In the genomic region with DNA sequence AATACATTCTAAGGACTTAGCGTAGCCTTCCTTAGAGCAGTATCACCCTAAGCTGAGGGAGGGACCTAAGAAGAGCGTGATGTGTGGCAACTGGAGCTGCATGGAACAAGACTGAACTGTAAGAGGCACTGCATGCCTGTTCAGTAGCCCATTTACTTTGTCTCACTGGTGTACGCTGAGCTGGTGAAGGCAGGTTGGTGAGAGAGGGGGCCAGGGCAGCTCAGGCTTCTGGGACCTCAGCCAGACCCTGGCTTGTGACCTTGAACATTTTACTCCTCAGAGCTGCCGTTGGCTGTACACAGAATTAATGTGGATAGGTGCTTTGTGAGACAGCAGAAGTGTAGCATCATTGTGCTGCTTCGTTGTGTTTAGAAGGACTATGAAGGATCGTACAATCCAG, we compare ENCODE assay signal across 15 mouse cellular contexts. TPM values are rescaled to one million over a fixed set of nuclear protein-coding genes. Genes with fewer than 3 reads are reported as not detected.
A peak's percentile ranks its signal among the peaks of the same experiment; 100 is the strongest.
DNase-seq lines count a peak whose midpoint lies in the region; ATAC-seq and TF ChIP-seq lines count a peak whose summit lies in the region.
"Had no signal": no experiment of that assay in that cellular context is flagged by ENCODE, and none has a peak within 500 bp of the region (broad histone marks: within the 10 kb centered on the region; RNA-seq: fewer than 3 reads in every experiment).

No protein-coding gene starts in this region.

- H3K4me2 ChIP-seq in heart, embryonic 12.5 days = no peak overlapping the region
- H3K4me2 ChIP-seq in forebrain, embryonic 11.5 days (ENCODE audit: low read depth, low read length, severe bottlenecking) = no peak overlapping the region
- H3K4me2 ChIP-seq: forebrain, embryonic 15.5 days; midbrain, embryonic 12.5 days had no signal

- peaks cover 56% of the 10 kb centered on the region for H3K4me1 ChIP-seq in heart, embryonic 12.5 days (replicated peaks)
- no peaks in the 10 kb centered on the region for H3K4me1 ChIP-seq in forebrain, embryonic 11.5 days (replicated peaks; ENCODE audit: control insufficient read depth, insufficient read depth, low read length)
- H3K4me1 ChIP-seq: forebrain, embryonic 15.5 days; midbrain, embryonic 12.5 days had no signal

- no peak for DNase-seq in layer of hippocampus, adult 2 months (ENCODE audit: low spot score in 2 of 2)
- DNase-seq in layer of hippocampus, adult 8-10 months (ENCODE audit: low spot score in 2 of 2) = no peak
- DNase-seq in adrenal gland, postnatal 14 days = peak; percentile 79
- peak; percentile 58 for DNase-seq in kidney, postnatal 14 days
- DNase-seq in natural killer cell, adult 2 months (ENCODE audit: low spot score in 2 of 2) = no peak
- no peak for DNase-seq in forebrain, embryonic 11.5 days (ENCODE audit: low spot score)
- DNase-seq: cerebellum, adult 9-10 months; gastrocnemius, postnatal 36 days; liver had no signal

- H3K9me3 ChIP-seq in heart, embryonic 12.5 days (replicated peaks) = no peaks in the 10 kb centered on the region
- no peaks in the 10 kb centered on the region for H3K9me3 ChIP-seq in forebrain, embryonic 11.5 days (ENCODE audit: control insufficient read depth, low read length)
- H3K9me3 ChIP-seq: forebrain, embryonic 15.5 days; midbrain, embryonic 12.5 days had no signal

- H3K36me3 ChIP-seq in heart, embryonic 12.5 days = peaks cover 7% of the 10 kb centered on the region; the same call in 1 of the 2 replicates
- H3K36me3 ChIP-seq in forebrain, embryonic 11.5 days (ENCODE audit: control insufficient read depth, insufficient read depth, low read length) = no peaks in the 10 kb centered on the region

- no peaks in the 10 kb centered on the region for H3K27me3 ChIP-seq in heart, embryonic 12.5 days (replicated peaks)
- no peaks in the 10 kb centered on the region for H3K27me3 ChIP-seq in forebrain, embryonic 11.5 days (ENCODE audit: control insufficient read depth, insufficient read depth, low read length)
- H3K27me3 ChIP-seq: CH12.LX; forebrain, embryonic 15.5 days; midbrain, embryonic 12.5 days; Patski had no signal

- 0 out of 2 replicates have a peak overlapping the region, but pooled peaks have one; percentile 23 for H3K27ac ChIP-seq in layer of hippocampus, adult 2 months
- peak overlapping the region; percentile 83 for H3K27ac ChIP-seq in heart, embryonic 12.5 days (ENCODE audit: poor library complexity, severe bottlenecking)
- H3K27ac ChIP-seq in forebrain, embryonic 11.5 days (ENCODE audit: low read depth, low read length) = no peak overlapping the region
- H3K27ac ChIP-seq: forebrain, embryonic 15.5 days; midbrain, embryonic 12.5 days had no signal

- no peak overlapping the region for H3K4me3 ChIP-seq in layer of hippocampus, adult 2 months
- H3K4me3 ChIP-seq in heart, embryonic 12.5 days = no peak overlapping the region
- H3K4me3 ChIP-seq in forebrain, embryonic 11.5 days (ENCODE audit: low read depth, low read length) = no peak overlapping the region
- H3K4me3 ChIP-seq: forebrain, embryonic 15.5 days; midbrain, embryonic 12.5 days had no signal

- WGBS in heart, embryonic 12.5 days = 54% methylated on average over 6 of the region's 6 CpGs
- WGBS in forebrain, embryonic 11.5 days = 92% methylated on average over 6 of the region's 6 CpGs

- TF ChIP-seq CTCF in layer of hippocampus, adult 2 months (conservative IDR thresholded peaks at IDR 0.05) = no peak

- H3K9ac ChIP-seq in heart, embryonic 12.5 days = no peak overlapping the region
- no peak overlapping the region for H3K9ac ChIP-seq in forebrain, embryonic 11.5 days (ENCODE audit: low read length)
- H3K9ac ChIP-seq: forebrain, embryonic 15.5 days; midbrain, embryonic 12.5 days had no signal

- peak; percentile 56 for ATAC-seq in heart, embryonic 12.5 days (ENCODE audit: insufficient number of reproducible peaks, low FRiP score)
- no peak for ATAC-seq in forebrain, embryonic 11.5 days (replicated peaks; ENCODE audit: low FRiP score)
- ATAC-seq: forebrain, embryonic 15.5 days; lung, postnatal 0 days; Patski had no signal

RNA-seq across cellular contexts. Expression of gene Nfu1, which starts 19.5 kb away (rescaled TPM):
- 10 to 100 TPM; 57.3 to 60.5 TPM for total RNA-seq in layer of hippocampus, adult 2 months (2021)
- total RNA-seq in layer of hippocampus, adult 8-10 months (2022) = 10 to 100 TPM; 61.1 to 69.5 (median 63.8) TPM
- total RNA-seq in adrenal gland, postnatal 14 days (2021) = 92.4 and 97.3 TPM in 2 replicates
- polyA plus RNA-seq in heart, embryonic 12.5 days (2016; fragmentation: Nextera tagmentation; extraction: Ambion mirVana) = 97.7 and 101 TPM in 2 replicates
- 88.8 and 92.4 TPM in 2 replicates for polyA plus RNA-seq in forebrain, embryonic 11.5 days (2014; fragmentation: Nextera tagmentation; extraction: Ambion mirVana)

RNA-seq across cellular contexts. Expression of gene Gfpt1, which starts 53.1 kb away (rescaled TPM):
- 10 to 100 TPM; 48.5 to 49.7 TPM for total RNA-seq in layer of hippocampus, adult 2 months (2021)
- 10 to 100 TPM; 50.6 to 54.4 (median 51.7) TPM for total RNA-seq in layer of hippocampus, adult 8-10 months (2022)
- 36.9 and 42.1 TPM in 2 replicates for total RNA-seq in adrenal gland, postnatal 14 days (2021)
- polyA plus RNA-seq in heart, embryonic 12.5 days (2016; fragmentation: Nextera tagmentation; extraction: Ambion mirVana) = 17.7 and 19.3 TPM in 2 replicates
- 17.4 and 18.8 TPM in 2 replicates for polyA plus RNA-seq in forebrain, embryonic 11.5 days (2014; fragmentation: Nextera tagmentation; extraction: Ambion mirVana)

Comparison
In these comparisons a context has a peak if more than half of its experiments do, and no peak if none do; other contexts are left out.
1. DNase-seq: peak in adrenal gland, postnatal 14 days (single experiment) and kidney, postnatal 14 days (single experiment); none in layer of hippocampus, adult 2 months (0 of 2), layer of hippocampus, adult 8-10 months (0 of 2), natural killer cell, adult 2 months (0 of 2) and forebrain, embryonic 11.5 days (single experiment).